Comparison of ENCODE assay signal across 9 mouse cellular contexts in genomic region chr11:75234745-75235144, GRCm38 (mm10). TPM values are rescaled to one million over a fixed set of nuclear protein-coding genes. Genes with fewer than 3 reads are reported as not detected.
DNase-seq lines count a peak whose midpoint lies in the region; ATAC-seq lines count a peak whose summit lies in the region.
"Had no signal": no experiment of that assay in that cellular context is flagged by ENCODE, and none has a peak within 500 bp of the region (broad histone marks: within the 10 kb centered on the region; RNA-seq: fewer than 3 reads in every experiment).

No protein-coding gene starts in this region.

- no peaks in the 10 kb centered on the region; the same call in 1 of the 2 replicates for H3K27me3 ChIP-seq in midbrain, embryonic 13.5 days
- peaks cover 46% of the 10 kb centered on the region for H3K27me3 ChIP-seq in midbrain, embryonic 10.5 days (ENCODE audit: low read depth, poor library complexity, severe bottlenecking)
- peaks cover 40% of the 10 kb centered on the region for H3K27me3 ChIP-seq in embryonic facial prominence, embryonic 13.5 days
- peaks cover 9% of the 10 kb centered on the region for H3K27me3 ChIP-seq in neural tube, embryonic 13.5 days

- peaks cover 37% of the 10 kb centered on the region for H3K4me1 ChIP-seq in midbrain, embryonic 13.5 days (replicated peaks)
- H3K4me1 ChIP-seq in midbrain, embryonic 10.5 days, result peaks cover 21% of the 10 kb centered on the region
- H3K4me1 ChIP-seq in embryonic facial prominence, embryonic 13.5 days, result peaks cover 15% of the 10 kb centered on the region
- peaks cover 37% of the 10 kb centered on the region for H3K4me1 ChIP-seq in neural tube, embryonic 13.5 days (replicated peaks)

- H3K4me3 ChIP-seq in midbrain, embryonic 13.5 days (replicated peaks), result no peak overlapping the region
- H3K4me3 ChIP-seq in midbrain, embryonic 10.5 days, result no peak overlapping the region
- no peak overlapping the region for H3K4me3 ChIP-seq in embryonic facial prominence, embryonic 13.5 days
- H3K4me3 ChIP-seq in neural tube, embryonic 13.5 days, result peak overlapping the region; percentile 11

- H3K36me3 ChIP-seq in midbrain, embryonic 13.5 days, result no peaks in the 10 kb centered on the region
- no peaks in the 10 kb centered on the region for H3K36me3 ChIP-seq in midbrain, embryonic 10.5 days
- H3K36me3 ChIP-seq in embryonic facial prominence, embryonic 13.5 days, result no peaks in the 10 kb centered on the region
- no peaks in the 10 kb centered on the region for H3K36me3 ChIP-seq in neural tube, embryonic 13.5 days

- no peak for DNase-seq in midbrain, embryonic 10.5 days (ENCODE audit: low spot score)
- DNase-seq in kidney, postnatal 14 days, result peak; percentile 61
- no peak for DNase-seq in thymus, postnatal 36 days
- no peak for DNase-seq in adrenal gland, postnatal 4 days (ENCODE audit: low spot score in 2 of 2)
- DNase-seq in MN1 (ENCODE audit: low spot score), result no peak

- ATAC-seq in midbrain, embryonic 13.5 days, result peak; percentile 43; the same call in 1 of the 2 replicates
- no peak for ATAC-seq in embryonic facial prominence, embryonic 13.5 days (ENCODE audit: insufficient number of reproducible peaks, insufficient read depth, low FRiP score, low TSS enrichment, low read depth)
- ATAC-seq in neural tube, embryonic 13.5 days (ENCODE audit: low read depth), result peak; percentile 28; the same call in 1 of the 2 replicates

- H3K9me3 ChIP-seq in midbrain, embryonic 13.5 days, result no peaks in the 10 kb centered on the region
- no peaks in the 10 kb centered on the region for H3K9me3 ChIP-seq in midbrain, embryonic 10.5 days (replicated peaks)
- no peaks in the 10 kb centered on the region for H3K9me3 ChIP-seq in embryonic facial prominence, embryonic 13.5 days
- H3K9me3 ChIP-seq in neural tube, embryonic 13.5 days, result no peaks in the 10 kb centered on the region

- 13% methylated on average over 16 of the region's 16 CpGs for WGBS in midbrain, embryonic 13.5 days
- 13% methylated on average over 16 of the region's 16 CpGs for WGBS in midbrain, embryonic 10.5 days
- 9% methylated on average over 16 of the region's 16 CpGs for WGBS in embryonic facial prominence, embryonic 13.5 days
- 10% methylated on average over 16 of the region's 16 CpGs for WGBS in neural tube, embryonic 13.5 days

- H3K27ac ChIP-seq in midbrain, embryonic 13.5 days, result no peak overlapping the region
- H3K27ac ChIP-seq in midbrain, embryonic 10.5 days (replicated peaks), result no peak overlapping the region
- H3K27ac ChIP-seq in embryonic facial prominence, embryonic 13.5 days, result no peak overlapping the region
- no peak overlapping the region for H3K27ac ChIP-seq in neural tube, embryonic 13.5 days (replicated peaks)
- H3K27ac ChIP-seq: macrophage had no signal

- H3K4me2 ChIP-seq in midbrain, embryonic 13.5 days (replicated peaks), result peak overlapping the region; percentile 36
- peak overlapping the region; percentile 18; the same call in 1 of the 2 replicates for H3K4me2 ChIP-seq in embryonic facial prominence, embryonic 13.5 days
- peak overlapping the region; percentile 39 for H3K4me2 ChIP-seq in neural tube, embryonic 13.5 days

- no peak overlapping the region for H3K9ac ChIP-seq in midbrain, embryonic 13.5 days (replicated peaks)
- no peak overlapping the region for H3K9ac ChIP-seq in embryonic facial prominence, embryonic 13.5 days
- 0 out of 2 replicates have a peak overlapping the region, but pooled peaks have one; percentile 45 for H3K9ac ChIP-seq in neural tube, embryonic 13.5 days

RNA-seq across cellular contexts. Expression of gene Rtn4rl1, which starts 41.2 kb away (rescaled TPM):
- 12.4 and 12.7 TPM in 2 replicates for polyA plus RNA-seq in midbrain, embryonic 13.5 days (2015; fragmentation: Nextera tagmentation; extraction: Ambion mirVana)
- polyA plus RNA-seq in midbrain, embryonic 10.5 days (2016; fragmentation: Nextera tagmentation; extraction: Ambion mirVana), result 2.3 and 3.0 TPM in 2 replicates
- 6.0 and 7.1 TPM in 2 replicates for polyA plus RNA-seq in embryonic facial prominence, embryonic 13.5 days (2015; fragmentation: Nextera tagmentation; extraction: Ambion mirVana)
- 12.4 and 16.5 TPM in 2 replicates for polyA plus RNA-seq in neural tube, embryonic 13.5 days (2015; fragmentation: Nextera tagmentation; extraction: Ambion mirVana)
- total RNA-seq in adrenal gland, postnatal 4 days (2021), result 10 to 100 TPM; 33.3 to 33.8 TPM

RNA-seq across cellular contexts. Expression of gene Dph1, which starts 43.7 kb away (rescaled TPM):
- 14.9 and 15.4 TPM in 2 replicates for polyA plus RNA-seq in midbrain, embryonic 13.5 days (2015; fragmentation: Nextera tagmentation; extraction: Ambion mirVana)
- polyA plus RNA-seq in midbrain, embryonic 10.5 days (2016; fragmentation: Nextera tagmentation; extraction: Ambion mirVana), result 25.4 and 27.3 TPM in 2 replicates
- polyA plus RNA-seq in embryonic facial prominence, embryonic 13.5 days (2015; fragmentation: Nextera tagmentation; extraction: Ambion mirVana), result 20.8 and 24.5 TPM in 2 replicates
- polyA plus RNA-seq in neural tube, embryonic 13.5 days (2015; fragmentation: Nextera tagmentation; extraction: Ambion mirVana), result 13.7 and 15.0 TPM in 2 replicates
- 10 to 100 TPM; 26.8 to 29.0 TPM for total RNA-seq in adrenal gland, postnatal 4 days (2021)

RNA-seq across cellular contexts. Expression of gene Ovca2, which starts 56.1 kb away (rescaled TPM):
- 19.8 and 22.4 TPM in 2 replicates for polyA plus RNA-seq in midbrain, embryonic 13.5 days (2015; fragmentation: Nextera tagmentation; extraction: Ambion mirVana)
- 33.5 and 37.6 TPM in 2 replicates for polyA plus RNA-seq in midbrain, embryonic 10.5 days (2016; fragmentation: Nextera tagmentation; extraction: Ambion mirVana)
- polyA plus RNA-seq in embryonic facial prominence, embryonic 13.5 days (2015; fragmentation: Nextera tagmentation; extraction: Ambion mirVana), result 28.7 and 30.4 TPM in 2 replicates
- 18.6 and 20.5 TPM in 2 replicates for polyA plus RNA-seq in neural tube, embryonic 13.5 days (2015; fragmentation: Nextera tagmentation; extraction: Ambion mirVana)
- 10 to 100 TPM; 16.0 to 17.4 TPM for total RNA-seq in adrenal gland, postnatal 4 days (2021)
